Mouse (Mus musculus) lung, postnatal 36 days (tissue): ENCODE results near the gene Borcs8.

Experiments used
- DNase-seq: peaks from one replicate; pipeline ENCODE4 v3.0.0; 2022; ENCODE audit warnings: mixed read lengths

The Borcs8 gene

DNA sequence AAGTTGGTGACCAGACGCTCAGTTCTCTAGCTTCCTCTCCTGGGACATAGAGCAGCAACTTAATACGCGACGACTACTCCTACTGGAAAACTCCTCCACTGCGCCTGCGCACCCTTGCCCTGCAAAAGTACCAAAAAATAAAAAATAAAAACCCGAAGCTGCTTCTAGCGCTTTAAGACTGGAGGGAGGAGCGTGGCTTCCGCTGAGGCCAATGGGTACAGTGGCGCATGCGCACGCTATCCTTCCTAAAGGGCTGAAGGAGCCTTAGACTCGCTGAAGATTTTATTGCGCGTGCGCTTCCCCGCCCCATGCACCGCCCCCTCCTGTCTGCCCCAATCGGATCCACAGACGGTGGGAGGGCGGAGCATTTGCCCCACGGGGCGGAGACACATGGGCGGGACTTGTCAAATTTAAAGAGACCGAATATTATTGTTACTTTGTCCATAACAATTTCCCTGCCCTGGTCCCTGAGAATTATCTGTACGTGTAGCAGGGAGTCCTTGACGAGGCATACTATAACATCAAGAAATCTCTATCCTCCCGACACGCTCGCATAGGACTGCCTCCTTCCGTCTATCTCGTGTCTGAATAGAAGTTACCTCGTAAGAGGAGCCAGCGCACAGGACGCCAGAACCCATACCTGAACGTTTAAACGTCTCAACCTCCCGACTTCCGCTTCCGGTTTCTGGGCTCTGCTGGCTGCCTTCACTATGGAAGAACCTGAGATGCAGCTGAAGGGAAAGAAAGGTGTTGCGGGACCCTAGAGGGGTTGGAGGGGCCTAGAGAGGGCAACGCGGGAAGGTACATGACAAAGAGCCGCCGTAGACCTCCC is at the start of gene Borcs8, which contains the start of the genes Rfxank and Mef2b:
TSS of gene Borcs8 (plus strand) at position 474 of the 832 bp plus-strand sequence.
TSS of gene Rfxank (minus strand) at position 129 of the 832 bp plus-strand sequence.
TSS of gene Mef2b (plus strand) at position 686 of the 832 bp plus-strand sequence.
- peak; percentile 100 for DNase-seq

DNA sequence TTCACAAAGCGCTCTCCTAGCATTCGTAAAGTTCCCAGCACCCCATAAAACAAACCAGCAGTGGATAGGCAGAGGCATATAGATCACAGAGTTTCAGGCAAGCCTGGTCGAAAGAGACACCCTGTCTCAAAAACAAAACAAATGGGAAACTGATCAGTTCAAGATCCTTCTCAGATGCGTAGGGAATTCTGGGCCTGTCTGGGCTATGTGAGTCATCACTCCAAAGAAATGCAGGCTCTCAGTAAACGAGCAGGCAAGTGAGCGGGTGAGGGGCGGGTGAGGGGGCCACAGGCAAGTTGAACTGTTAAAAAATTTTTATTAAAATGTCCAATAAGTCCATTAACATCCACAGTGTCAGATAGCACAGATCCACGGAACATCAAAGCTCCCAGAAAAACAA is 46.5 kb upstream of the Borcs8 start:
- DNase-seq: no peak

- DNase-seq: no peak
Observed at GRCm38 (mm10) chr8:70099276-70099675, 40.0 kb upstream of the Borcs8 start.

GRCm38 (mm10) chr8:70100241-70100640 is 39.1 kb upstream of the Borcs8 start:
- DNase-seq: no peak

DNA sequence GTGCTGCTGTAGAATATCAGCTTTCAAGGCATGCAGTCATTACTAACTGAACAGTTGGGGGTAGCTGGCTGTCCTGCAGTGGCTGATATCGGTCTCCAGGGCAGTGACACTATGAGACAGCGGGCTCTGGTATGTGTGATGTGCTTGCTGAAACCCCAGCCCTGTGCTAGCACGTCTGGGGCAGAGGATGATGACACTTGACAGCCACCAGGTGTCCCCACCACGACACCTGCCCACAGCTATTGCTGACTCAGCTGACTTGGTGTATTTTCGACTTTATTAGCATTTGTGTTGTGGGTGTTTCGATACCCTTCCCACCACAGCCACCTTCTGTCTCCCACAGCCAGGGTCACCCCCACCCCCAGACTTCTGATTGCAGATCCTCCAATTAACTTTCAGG is 34.8 kb upstream of the Borcs8 start:
- DNase-seq: peak; percentile 34

GRCm38 (mm10) chr8:70104922-70105321 is 34.4 kb upstream of the Borcs8 start:
- no peak for DNase-seq

GRCm38 (mm10) chr8:70110451-70110850 is 28.8 kb upstream of the Borcs8 start:
- DNase-seq: no peak

- no peak for DNase-seq
Observed at GRCm38 (mm10) chr8:70111192-70111795, 28.0 kb upstream of the Borcs8 start.

GRCm38 (mm10) chr8:70112401-70113016 is 26.8 kb upstream of the Borcs8 start:
- DNase-seq: no peak

GRCm38 (mm10) chr8:70114488-70114887 is 24.8 kb upstream of the Borcs8 start:
- DNase-seq: no peak

DNA sequence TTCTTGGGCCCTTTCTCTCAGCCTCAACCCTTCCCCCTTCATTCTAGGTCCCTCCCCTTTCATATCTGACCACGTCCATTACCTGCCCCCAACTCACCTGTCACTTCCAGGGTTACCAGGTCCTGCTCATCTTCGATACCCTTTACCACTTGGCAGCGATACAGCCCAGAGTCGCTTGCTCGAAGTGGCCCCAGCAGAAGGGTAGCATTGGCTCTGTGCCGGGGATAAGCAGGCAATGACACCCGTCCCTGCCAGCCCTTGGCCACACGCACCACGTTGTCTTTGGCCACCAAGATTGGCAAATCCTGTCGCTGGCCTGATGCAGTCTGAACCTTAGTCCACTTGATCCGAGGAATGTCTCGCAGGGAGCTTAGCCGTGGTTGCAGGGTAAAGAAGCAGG is 24.4 kb upstream of the Borcs8 start:
- no peak for DNase-seq

GRCm38 (mm10) chr8:70117611-70118010 is 21.7 kb upstream of the Borcs8 start:
- DNase-seq: no peak

- no peak for DNase-seq
Observed at GRCm38 (mm10) chr8:70118726-70119700, 20.3 kb upstream of the Borcs8 start.

DNA sequence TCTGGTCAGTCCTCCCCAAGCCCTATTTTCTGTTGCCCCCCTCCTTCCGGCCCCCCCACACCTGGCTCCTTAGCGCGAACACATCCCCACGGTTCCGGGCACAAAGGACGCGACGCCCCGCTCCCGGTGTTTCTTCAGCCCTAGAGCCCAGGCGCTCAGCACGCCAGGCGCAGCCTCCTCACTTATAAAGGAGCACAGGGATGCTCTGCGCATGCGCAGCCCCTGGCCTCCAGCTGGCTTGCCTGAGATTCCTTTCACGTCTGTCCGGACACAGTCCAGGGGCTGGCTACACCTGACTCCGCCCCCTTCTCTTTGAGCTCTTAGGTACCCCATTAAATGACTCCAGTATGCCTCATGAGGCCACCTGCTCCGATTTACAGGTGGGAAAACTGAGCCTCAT is 18.6 kb upstream of the Borcs8 start, which contains the start of gene Ncan:
TSS of gene Ncan (minus strand) at position 207 of the 400 bp plus-strand sequence.
- DNase-seq: peak; percentile 52

DNA sequence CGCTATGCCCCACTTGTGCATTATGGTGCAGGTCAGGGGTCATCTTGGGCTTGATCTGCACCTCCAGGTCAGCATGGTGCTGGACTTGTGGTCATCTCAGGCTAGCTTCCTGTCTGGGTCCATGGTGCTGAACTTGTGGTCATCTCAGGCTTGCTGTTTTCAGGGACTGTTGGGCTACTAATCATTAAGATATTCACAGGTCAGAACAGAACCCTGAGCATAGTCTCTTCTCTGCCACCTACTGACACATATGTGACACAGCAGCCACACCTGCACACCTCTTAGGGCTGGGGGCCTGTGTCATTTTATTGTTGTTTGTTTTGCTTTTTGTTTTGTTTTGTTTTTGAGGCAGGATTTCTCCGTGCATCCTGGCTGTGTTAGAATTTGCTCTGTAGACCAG is 16.4 kb upstream of the Borcs8 start:
- DNase-seq: peak; percentile 17

DNA sequence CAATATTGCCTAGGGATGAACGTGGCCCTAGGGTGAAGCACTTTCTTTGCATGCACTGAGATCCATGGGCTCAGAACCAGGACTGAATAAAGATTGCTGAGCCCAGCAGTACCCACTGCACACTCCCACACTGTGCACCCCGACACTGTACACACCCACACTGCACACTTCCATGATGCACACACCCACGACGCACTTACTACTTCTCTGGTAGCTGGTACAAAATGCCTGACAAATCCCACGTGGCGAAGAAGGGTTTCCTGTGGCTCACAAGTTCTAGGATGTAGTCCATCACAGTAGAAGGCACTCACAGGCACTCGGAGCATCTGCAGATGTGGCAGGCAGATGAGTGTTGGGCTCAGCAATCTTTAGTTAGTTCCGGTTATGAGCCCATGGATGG is 14.3 kb upstream of the Borcs8 start:
- DNase-seq: no peak

DNA sequence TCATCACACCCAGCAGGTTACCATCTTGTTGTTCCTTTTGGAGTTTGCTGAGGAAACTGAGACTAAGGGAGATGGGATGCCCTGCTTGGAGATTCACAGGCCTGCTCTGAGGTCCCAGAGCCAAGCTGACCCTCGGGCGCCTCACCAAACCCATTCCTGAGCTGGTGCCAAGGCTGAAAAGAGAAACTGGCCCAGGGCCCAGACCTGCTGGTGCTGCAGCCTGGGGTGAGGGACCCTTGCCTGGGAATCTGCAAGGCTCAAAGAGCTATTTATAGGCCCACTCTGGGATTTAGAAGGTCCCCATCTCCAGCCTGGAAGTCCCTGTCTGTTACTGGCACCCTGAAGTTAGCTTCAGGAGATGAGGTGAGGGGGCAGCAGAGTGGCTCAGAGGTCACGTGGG is 10.9 kb upstream of the Borcs8 start:
- peak; percentile 21 for DNase-seq

DNA sequence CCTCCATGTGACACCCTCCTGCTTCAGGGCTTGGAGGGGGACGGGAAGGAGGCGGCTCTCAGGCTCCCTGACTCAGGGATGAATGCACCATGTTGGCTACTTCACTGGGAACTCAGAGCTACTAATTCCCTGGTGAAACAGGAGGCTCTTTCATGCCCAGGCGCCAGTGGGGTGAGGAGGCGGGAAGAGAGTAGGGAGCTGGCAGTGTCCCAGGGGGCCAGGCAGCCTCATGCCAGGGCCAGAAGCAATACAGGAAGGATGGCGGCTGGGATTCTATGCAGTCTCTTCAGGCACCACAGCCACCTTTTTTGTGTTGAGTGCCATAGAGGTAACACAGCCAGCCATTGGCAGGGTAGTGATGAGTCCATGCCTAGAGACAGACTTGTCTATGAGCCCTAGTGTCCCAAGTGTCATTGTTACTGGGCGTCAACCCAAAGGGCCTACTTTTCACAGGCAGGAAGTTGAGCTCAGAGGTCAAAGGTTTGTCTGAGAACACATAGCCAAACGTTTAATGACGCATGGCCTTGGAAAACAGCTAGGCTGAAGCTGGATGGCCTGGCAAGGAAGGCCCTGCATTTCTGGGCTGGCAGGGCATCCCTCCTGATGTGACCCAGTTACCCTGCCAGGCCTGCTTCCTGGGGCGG is 9.9 kb upstream of the Borcs8 start:
- DNase-seq: peak; percentile 50

GRCm38 (mm10) chr8:70130066-70130465 is 9.2 kb upstream of the Borcs8 start:
- no peak for DNase-seq

GRCm38 (mm10) chr8:70131166-70131883 is 8.0 kb upstream of the Borcs8 start, which contains the start of gene Nr2c2ap:
TSS of gene Nr2c2ap (plus strand) at chr8:70131333.
- DNase-seq: peak; percentile 94

- no peak for DNase-seq
Observed at GRCm38 (mm10) chr8:70134086-70134485, 5.2 kb upstream of the Borcs8 start.
